Mouse (Mus musculus): ENCODE measurements around the gene Ldlr.

GRCm38 (mm10) chr9:21715298-21715697 lies 8.0 kb upstream of the Ldlr start:
- TF ChIP-seq CTCF (conservative IDR thresholded peaks at IDR 0.05; ENCODE audit: insufficient read depth, insufficient read length, low read depth, low read length) (no peak), POLR2A (IDR thresholded peaks at IDR 0.05; ENCODE audit: low read depth, low read length) (no peak)

Data from kidney, adult 2 months (tissue).